Mouse (Mus musculus): ENCODE measurements at regions not wholly inside any gene's neighbourhood (a gene's known extent, or its start where the extent isn't known, plus 50 kb on each side); places are given as distances from the start of the nearest gene placed in this dataset.
"Not testable (repeated sequence)": the region's sequence is repeated elsewhere in the genome, so short reads cannot be mapped to it uniquely, and the experiment has no call there.

GRCm38 (mm10) chr8:57010318-57011024 lies 310.3 kb upstream of the Hand2 start:
- H3K4me3 ChIP-seq (replicated peaks; ENCODE audit: extremely low read depth, low read depth, low read length) = no peak overlapping the region
- no peak for TF ChIP-seq CTCF (IDR thresholded peaks at IDR 0.05; ENCODE audit: insufficient read depth, low read length)
- no peak for TF ChIP-seq POLR2A (IDR thresholded peaks at IDR 0.05; ENCODE audit: borderline replicate concordance, extremely low read depth, low read depth, low read length)
- 70% methylated on average over 6 of the region's 6 CpGs for WGBS
- DNase-seq = no peak
- no peaks in the 10 kb centered on the region for H3K4me1 ChIP-seq (ENCODE audit: control insufficient read depth, insufficient read depth, low read length)

- Histone ChIP-seq H3K4me1 (ENCODE audit: control insufficient read depth, insufficient read depth, low read length) (no peaks in the 10 kb centered on the region), H3K4me3 (replicated peaks; ENCODE audit: extremely low read depth, low read depth, low read length) (no peak overlapping the region)
- no peak for DNase-seq
- WGBS = 64% methylated on average over 3 of the region's 3 CpGs
- TF ChIP-seq CTCF (IDR thresholded peaks at IDR 0.05; ENCODE audit: insufficient read depth, low read length) (no peak), POLR2A (IDR thresholded peaks at IDR 0.05; ENCODE audit: borderline replicate concordance, extremely low read depth, low read depth, low read length) (no peak)
Observed at GRCm38 (mm10) chr8:57013813-57014320, 306.9 kb upstream of the Hand2 start.

DNA sequence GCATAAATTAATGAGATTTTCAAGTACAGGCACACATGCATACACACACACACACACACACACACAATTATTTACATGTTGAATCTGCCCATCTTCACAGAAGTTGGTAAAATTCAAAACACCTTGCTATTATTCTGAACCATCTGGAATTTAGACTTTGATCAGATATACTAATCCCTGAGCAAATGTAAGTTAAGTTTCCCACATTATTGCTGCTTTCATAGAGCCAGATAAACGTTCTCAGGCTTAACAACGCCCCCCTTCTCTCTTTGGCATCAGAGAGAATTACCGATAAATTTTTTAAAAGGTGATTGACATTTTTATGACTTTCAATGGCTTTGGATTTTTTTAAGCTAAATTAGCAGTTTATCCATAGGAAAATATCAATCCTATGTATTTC lies 304.5 kb upstream of the Hand2 start:
- no peak overlapping the region for H3K4me3 ChIP-seq (replicated peaks; ENCODE audit: extremely low read depth, low read depth, low read length)
- TF ChIP-seq CTCF (IDR thresholded peaks at IDR 0.05; ENCODE audit: insufficient read depth, low read length) = no peak
- no peak for TF ChIP-seq POLR2A (IDR thresholded peaks at IDR 0.05; ENCODE audit: borderline replicate concordance, extremely low read depth, low read depth, low read length)
- no peak for DNase-seq
- WGBS = 70% methylated on average over 3 of the region's 3 CpGs
- H3K4me1 ChIP-seq (ENCODE audit: control insufficient read depth, insufficient read depth, low read length) = no peaks in the 10 kb centered on the region

GRCm38 (mm10) chr8:57028096-57028495 lies 292.7 kb upstream of the Hand2 start:
- WGBS = 80% methylated on average over 1 of the region's 1 CpGs
- DNase-seq; H3K4me1 ChIP-seq (ENCODE audit: control insufficient read depth, insufficient read depth, low read length); H3K4me3 ChIP-seq (replicated peaks; ENCODE audit: extremely low read depth, low read depth, low read length): not testable (repeated sequence)

DNA sequence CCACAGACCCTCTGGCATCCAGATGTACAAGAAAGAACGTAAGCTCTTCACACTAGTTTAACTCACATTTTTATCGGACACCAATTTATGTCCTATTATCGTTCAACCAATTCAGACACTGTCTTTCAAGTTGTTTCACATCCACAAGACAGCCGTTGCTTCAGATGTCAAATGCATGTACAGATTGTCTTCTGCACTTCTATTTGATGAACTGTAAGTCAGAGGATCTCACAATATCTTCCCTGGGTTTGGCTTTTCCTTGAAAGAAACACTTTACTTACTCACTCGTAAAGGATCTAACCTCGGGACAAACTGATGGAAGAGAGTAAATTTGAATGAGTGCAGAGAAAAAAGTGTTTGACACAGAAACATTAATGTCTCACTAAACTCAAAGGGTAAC lies 272.3 kb upstream of the Hand2 start:
- TF ChIP-seq CTCF (IDR thresholded peaks at IDR 0.05; ENCODE audit: insufficient read depth, low read length) = no peak
- no peak for TF ChIP-seq POLR2A (IDR thresholded peaks at IDR 0.05; ENCODE audit: borderline replicate concordance, extremely low read depth, low read depth, low read length)
- Histone ChIP-seq H3K4me3 (replicated peaks; ENCODE audit: extremely low read depth, low read depth, low read length) (no peak overlapping the region), H3K4me1 (ENCODE audit: control insufficient read depth, insufficient read depth, low read length) (no peaks in the 10 kb centered on the region)
- 75% methylated on average over 6 of the region's 6 CpGs for WGBS
- DNase-seq = no peak

- no peak for DNase-seq
- WGBS = 65% methylated on average over 3 of the region's 3 CpGs
- TF ChIP-seq CTCF (IDR thresholded peaks at IDR 0.05; ENCODE audit: insufficient read depth, low read length) (no peak), POLR2A (IDR thresholded peaks at IDR 0.05; ENCODE audit: borderline replicate concordance, extremely low read depth, low read depth, low read length) (no peak)
Observed at GRCm38 (mm10) chr8:57048909-57049308, 271.9 kb upstream of the Hand2 start.

DNA sequence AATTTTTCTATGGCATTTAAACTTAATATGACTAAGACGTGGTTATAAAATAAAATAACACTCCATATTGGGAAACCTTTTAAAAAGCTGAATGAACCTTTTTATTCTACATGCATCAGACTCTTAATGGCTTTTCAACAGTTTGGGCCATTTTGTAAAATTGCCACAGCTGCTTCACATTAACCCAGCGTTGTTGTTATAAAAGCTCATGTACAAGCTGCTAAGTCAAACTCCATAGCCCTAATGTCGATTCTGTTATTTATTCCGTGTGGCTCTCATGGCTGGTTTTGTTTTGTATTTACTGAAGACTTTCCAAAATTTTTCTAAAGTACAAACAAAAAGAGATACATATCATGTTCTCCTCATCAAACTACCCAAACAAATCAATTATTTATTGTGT lies 268.1 kb upstream of the Hand2 start:
- WGBS = 69% methylated on average over 4 of the region's 4 CpGs
- TF ChIP-seq POLR2A (IDR thresholded peaks at IDR 0.05; ENCODE audit: borderline replicate concordance, extremely low read depth, low read depth, low read length) (no peak), CTCF (IDR thresholded peaks at IDR 0.05; ENCODE audit: insufficient read depth, low read length) (no peak)
- DNase-seq = no peak
- Histone ChIP-seq H3K4me3 (replicated peaks; ENCODE audit: extremely low read depth, low read depth, low read length) (no peak overlapping the region), H3K4me1 (ENCODE audit: control insufficient read depth, insufficient read depth, low read length) (no peaks in the 10 kb centered on the region)

More at GRCm38 (mm10) chr8:57048909-57049308, 271.9 kb upstream of the Hand2 start:
- Histone ChIP-seq H3K4me3 (replicated peaks; ENCODE audit: extremely low read depth, low read depth, low read length) (no peak overlapping the region), H3K4me1 (ENCODE audit: control insufficient read depth, insufficient read depth, low read length) (no peaks in the 10 kb centered on the region)

GRCm38 (mm10) chr8:57076995-57077394 lies 243.8 kb upstream of the Hand2 start:
- Histone ChIP-seq H3K4me1 (ENCODE audit: control insufficient read depth, insufficient read depth, low read length) (no peaks in the 10 kb centered on the region), H3K4me3 (replicated peaks; ENCODE audit: extremely low read depth, low read depth, low read length) (no peak overlapping the region)
- DNase-seq = no peak
- no peak for TF ChIP-seq CTCF (IDR thresholded peaks at IDR 0.05; ENCODE audit: insufficient read depth, low read length)
- no peak for TF ChIP-seq POLR2A (IDR thresholded peaks at IDR 0.05; ENCODE audit: borderline replicate concordance, extremely low read depth, low read depth, low read length)
- WGBS = 90% methylated on average over 8 of the region's 8 CpGs

DNA sequence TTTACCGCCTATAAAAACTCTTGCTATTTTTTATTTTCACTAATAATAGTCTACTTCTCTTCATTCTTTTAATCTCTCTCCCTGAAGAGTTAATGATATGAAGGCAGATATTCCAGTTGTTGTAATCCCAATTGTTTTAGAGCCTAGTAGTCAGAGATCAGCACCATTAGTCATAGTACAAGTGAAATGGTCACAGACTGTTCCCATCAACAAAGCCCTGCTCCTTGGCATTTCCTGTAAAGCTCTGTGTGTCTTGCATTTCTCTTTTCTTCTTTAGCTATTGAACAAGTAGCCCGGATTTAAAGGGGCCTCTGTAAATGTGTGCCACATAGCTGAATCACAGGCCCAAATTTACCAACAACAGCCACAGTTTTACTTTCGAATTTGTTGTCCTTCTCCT lies 234.0 kb upstream of the Hand2 start:
- Histone ChIP-seq H3K4me3 (replicated peaks; ENCODE audit: extremely low read depth, low read depth, low read length) (no peak overlapping the region), H3K4me1 (ENCODE audit: control insufficient read depth, insufficient read depth, low read length) (no peaks in the 10 kb centered on the region)
- 50% methylated on average over 3 of the region's 3 CpGs for WGBS
- DNase-seq = no peak
- TF ChIP-seq POLR2A (IDR thresholded peaks at IDR 0.05; ENCODE audit: borderline replicate concordance, extremely low read depth, low read depth, low read length) (no peak), CTCF (IDR thresholded peaks at IDR 0.05; ENCODE audit: insufficient read depth, low read length) (no peak)

DNA sequence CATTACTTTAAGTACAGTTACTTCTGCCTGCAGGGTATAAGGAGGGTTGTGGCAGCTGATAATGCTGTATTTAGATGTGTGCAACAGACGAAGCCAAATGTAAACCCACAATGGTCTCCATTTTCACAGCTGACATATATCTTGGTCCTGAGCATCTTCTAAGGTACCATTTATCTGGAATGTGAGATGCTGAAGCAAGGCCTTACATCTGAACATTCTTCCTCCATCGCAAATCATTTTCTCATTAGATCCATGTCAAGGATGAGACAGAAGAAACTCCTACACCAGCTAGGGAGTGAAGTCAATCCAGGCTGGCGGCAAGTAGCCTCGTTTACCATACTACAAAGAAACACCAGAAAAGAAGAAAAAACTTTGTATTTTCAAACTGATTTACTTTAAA lies 228.4 kb upstream of the Hand2 start:
- H3K4me3 ChIP-seq (replicated peaks; ENCODE audit: extremely low read depth, low read depth, low read length) = no peak overlapping the region
- DNase-seq = no peak
- H3K4me1 ChIP-seq (ENCODE audit: control insufficient read depth, insufficient read depth, low read length) = no peaks in the 10 kb centered on the region
- WGBS = 77% methylated on average over 4 of the region's 4 CpGs
- TF ChIP-seq POLR2A (IDR thresholded peaks at IDR 0.05; ENCODE audit: borderline replicate concordance, extremely low read depth, low read depth, low read length) = no peak
- no peak for TF ChIP-seq CTCF (IDR thresholded peaks at IDR 0.05; ENCODE audit: insufficient read depth, low read length)
